Comparison of ENCODE assay signal across 8 mouse cellular contexts in the genomic region with DNA sequence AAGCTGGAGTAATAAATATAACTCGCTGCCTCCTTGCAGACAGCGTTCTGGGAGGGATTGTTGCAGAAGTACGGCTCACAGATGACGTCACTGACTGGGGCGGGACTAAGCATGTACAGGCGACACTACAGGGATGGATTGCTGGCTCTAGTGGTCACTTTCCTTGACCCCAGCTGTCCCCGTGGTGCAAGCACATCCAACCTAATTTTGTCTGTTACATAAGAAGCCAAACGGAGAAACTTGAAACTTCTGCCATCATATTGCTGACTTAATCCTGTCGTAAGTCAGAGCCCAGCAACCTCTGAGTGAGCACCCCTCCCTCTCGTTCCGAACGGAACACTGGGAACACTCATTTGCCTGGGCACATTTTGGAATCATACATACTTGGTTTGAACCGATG. TPM values are rescaled to one million over a fixed set of nuclear protein-coding genes. Genes with fewer than 3 reads are reported as not detected.
A peak's percentile ranks its signal among the peaks of the same experiment; 100 is the strongest.
DNase-seq lines count a peak whose midpoint lies in the region; ATAC-seq lines count a peak whose summit lies in the region.

No protein-coding gene starts in this region.

- H3K9me3 ChIP-seq in heart, embryonic 12.5 days (replicated peaks): no peaks in the 10 kb centered on the region
- H3K9me3 ChIP-seq in kidney, embryonic 14.5 days (ENCODE audit: control insufficient read depth, low read length): no peaks in the 10 kb centered on the region
- no peaks in the 10 kb centered on the region for H3K9me3 ChIP-seq in limb, embryonic 15.5 days
- no peaks in the 10 kb centered on the region for H3K9me3 ChIP-seq in midbrain, embryonic 15.5 days
- no peaks in the 10 kb centered on the region for H3K9me3 ChIP-seq in stomach, embryonic 16.5 days (replicated peaks; ENCODE audit: control insufficient read depth, low read length)

- H3K27me3 ChIP-seq in heart, embryonic 12.5 days (replicated peaks): no peaks in the 10 kb centered on the region
- no peaks in the 10 kb centered on the region for H3K27me3 ChIP-seq in kidney, embryonic 14.5 days (ENCODE audit: control insufficient read depth, insufficient read depth, low read length)
- H3K27me3 ChIP-seq in limb, embryonic 15.5 days: no peaks in the 10 kb centered on the region
- no peaks in the 10 kb centered on the region for H3K27me3 ChIP-seq in midbrain, embryonic 15.5 days (replicated peaks)
- no peaks in the 10 kb centered on the region for H3K27me3 ChIP-seq in stomach, embryonic 16.5 days (ENCODE audit: control insufficient read depth, insufficient read depth, low read length)

- H3K9ac ChIP-seq in heart, embryonic 12.5 days: no peak overlapping the region
- peak overlapping the region; percentile 19; the same call in 1 of the 2 replicates for H3K9ac ChIP-seq in kidney, embryonic 14.5 days (ENCODE audit: low read depth, low read length)
- no peak overlapping the region for H3K9ac ChIP-seq in limb, embryonic 15.5 days
- H3K9ac ChIP-seq in midbrain, embryonic 15.5 days: no peak overlapping the region
- H3K9ac ChIP-seq in stomach, embryonic 16.5 days (ENCODE audit: low read length): peak overlapping the region; percentile 57; the same call in 1 of the 2 replicates

- whole genome bisulfite sequencing in heart, embryonic 12.5 days: 32% methylated on average over 13 of the region's 13 CpGs
- 17% methylated on average over 13 of the region's 13 CpGs for WGBS in kidney, embryonic 14.5 days
- WGBS in limb, embryonic 15.5 days: 8% methylated on average over 13 of the region's 13 CpGs
- WGBS in midbrain, embryonic 15.5 days: 30% methylated on average over 13 of the region's 13 CpGs
- 20% methylated on average over 13 of the region's 13 CpGs for WGBS in stomach, embryonic 16.5 days

- H3K27ac ChIP-seq in heart, embryonic 12.5 days (ENCODE audit: poor library complexity, severe bottlenecking): no peak overlapping the region
- H3K27ac ChIP-seq in kidney, embryonic 14.5 days (ENCODE audit: low read depth, low read length): no peak overlapping the region
- 0 out of 2 replicates have a peak overlapping the region, but pooled peaks have one; percentile 8 for H3K27ac ChIP-seq in limb, embryonic 15.5 days
- H3K27ac ChIP-seq in midbrain, embryonic 15.5 days: no peak overlapping the region
- no peak overlapping the region for H3K27ac ChIP-seq in stomach, embryonic 16.5 days (ENCODE audit: low read length)

- H3K36me3 ChIP-seq in heart, embryonic 12.5 days: no peaks in the 10 kb centered on the region
- no peaks in the 10 kb centered on the region for H3K36me3 ChIP-seq in kidney, embryonic 14.5 days (ENCODE audit: control insufficient read depth, insufficient read depth, low read length)
- H3K36me3 ChIP-seq in limb, embryonic 15.5 days: no peaks in the 10 kb centered on the region
- H3K36me3 ChIP-seq in midbrain, embryonic 15.5 days (replicated peaks): no peaks in the 10 kb centered on the region
- H3K36me3 ChIP-seq in stomach, embryonic 16.5 days (ENCODE audit: control insufficient read depth, insufficient read depth, low read length): no peaks in the 10 kb centered on the region

- DNase-seq in 3T3-L1 (ENCODE audit: low read depth, low spot score): peak; percentile 76
- DNase-seq in brain, embryonic 18.5 days (ENCODE audit: low read depth, low spot score): peak; percentile 22
- DNase-seq in fibroblast of lung, adult 2 months (ENCODE audit: low read depth): peak; percentile 56

- H3K4me1 ChIP-seq in heart, embryonic 12.5 days (replicated peaks): no peaks in the 10 kb centered on the region
- no peaks in the 10 kb centered on the region for H3K4me1 ChIP-seq in kidney, embryonic 14.5 days (ENCODE audit: control insufficient read depth, insufficient read depth, low read length)
- no peaks in the 10 kb centered on the region for H3K4me1 ChIP-seq in limb, embryonic 15.5 days
- peaks cover 3% of the 10 kb centered on the region; the same call in 1 of the 2 replicates for H3K4me1 ChIP-seq in midbrain, embryonic 15.5 days
- no peaks in the 10 kb centered on the region; the same call in 1 of the 2 replicates for H3K4me1 ChIP-seq in stomach, embryonic 16.5 days (ENCODE audit: control insufficient read depth, insufficient read depth, low read length)

- H3K4me2 ChIP-seq in heart, embryonic 12.5 days: peak overlapping the region; percentile 64
- peak overlapping the region; percentile 50 for H3K4me2 ChIP-seq in kidney, embryonic 14.5 days (replicated peaks; ENCODE audit: low read depth, low read length)
- H3K4me2 ChIP-seq in limb, embryonic 15.5 days: peak overlapping the region; percentile 46
- peak overlapping the region; percentile 50 for H3K4me2 ChIP-seq in midbrain, embryonic 15.5 days
- H3K4me2 ChIP-seq in stomach, embryonic 16.5 days (ENCODE audit: low read depth, low read length): peak overlapping the region; percentile 51

- H3K4me3 ChIP-seq in heart, embryonic 12.5 days: peak overlapping the region; percentile 41
- H3K4me3 ChIP-seq in kidney, embryonic 14.5 days (ENCODE audit: low read length): peak overlapping the region; percentile 30; the same call in 1 of the 2 replicates
- peak overlapping the region; percentile 38 for H3K4me3 ChIP-seq in limb, embryonic 15.5 days
- H3K4me3 ChIP-seq in midbrain, embryonic 15.5 days: peak overlapping the region; percentile 34
- H3K4me3 ChIP-seq in stomach, embryonic 16.5 days (replicated peaks; ENCODE audit: low read length): peak overlapping the region; percentile 44

- ATAC-seq in heart, embryonic 12.5 days (ENCODE audit: insufficient number of reproducible peaks, low FRiP score): no peak; the same call in 1 of the 2 replicates
- peak; percentile 90 for ATAC-seq in kidney, embryonic 14.5 days (ENCODE audit: low FRiP score, low TSS enrichment)
- ATAC-seq in limb, embryonic 15.5 days (ENCODE audit: insufficient number of reproducible peaks, low FRiP score, low TSS enrichment, low read depth): no peak
- peak; percentile 90 for ATAC-seq in midbrain, embryonic 15.5 days (replicated peaks)
- peak; percentile 58; the same call in 1 of the 2 replicates for ATAC-seq in stomach, embryonic 16.5 days (ENCODE audit: insufficient read depth, low FRiP score)

RNA-seq across cellular contexts. Expression of a gene that starts 52.1 kb away (rescaled TPM):
- 223 and 232 TPM in 2 replicates for polyA plus RNA-seq in heart, embryonic 12.5 days (2016; fragmentation: Nextera tagmentation; extraction: Ambion mirVana)
- 238 and 259 TPM in 2 replicates for polyA plus RNA-seq in kidney, embryonic 14.5 days (2014; fragmentation: Nextera tagmentation; extraction: Ambion mirVana)
- polyA plus RNA-seq in limb, embryonic 15.5 days (2015; fragmentation: Nextera tagmentation; extraction: Ambion mirVana): 212 and 222 TPM in 2 replicates
- 218 and 224 TPM in 2 replicates for polyA plus RNA-seq in midbrain, embryonic 15.5 days (2015; fragmentation: Nextera tagmentation; extraction: Ambion mirVana)
- 224 and 241 TPM in 2 replicates for polyA plus RNA-seq in stomach, embryonic 16.5 days (2015; fragmentation: Nextera tagmentation; extraction: Ambion mirVana)

Comparison
In these comparisons a context has a peak if more than half of its experiments do, and no peak if none do; other contexts are left out.
1. DNase-seq: peak in every context shown above with its lines; median percentile 76 in 3T3-L1; 56 in fibroblast of lung, adult 2 months; 22 in brain, embryonic 18.5 days.
2. ATAC-seq: peak in kidney, embryonic 14.5 days (single experiment), midbrain, embryonic 15.5 days (single experiment) and stomach, embryonic 16.5 days (single experiment); none in heart, embryonic 12.5 days (single experiment) and limb, embryonic 15.5 days (single experiment).
3. H3K9ac ChIP-seq: peak in kidney, embryonic 14.5 days (single experiment) and stomach, embryonic 16.5 days (single experiment); none in heart, embryonic 12.5 days (single experiment), limb, embryonic 15.5 days (single experiment) and midbrain, embryonic 15.5 days (single experiment).
4. Peak in every context shown above with its lines, with median percentiles within 50 percentile points of each other: H3K4me2 ChIP-seq and H3K4me3 ChIP-seq.